Mouse (Mus musculus): Measurements from ENCODE around the gene Bst2.

Bst2 gene

GRCm38 (mm10) chr8:71507589-71508104 lies 29.6 kb downstream of the Bst2 start:
- TF ChIP-seq GATA4 (IDR thresholded peaks at IDR 0.05; ENCODE audit: insufficient replicate concordance, low read length), result peak; percentile 10; the same call in 1 of the 2 replicates

DNA sequence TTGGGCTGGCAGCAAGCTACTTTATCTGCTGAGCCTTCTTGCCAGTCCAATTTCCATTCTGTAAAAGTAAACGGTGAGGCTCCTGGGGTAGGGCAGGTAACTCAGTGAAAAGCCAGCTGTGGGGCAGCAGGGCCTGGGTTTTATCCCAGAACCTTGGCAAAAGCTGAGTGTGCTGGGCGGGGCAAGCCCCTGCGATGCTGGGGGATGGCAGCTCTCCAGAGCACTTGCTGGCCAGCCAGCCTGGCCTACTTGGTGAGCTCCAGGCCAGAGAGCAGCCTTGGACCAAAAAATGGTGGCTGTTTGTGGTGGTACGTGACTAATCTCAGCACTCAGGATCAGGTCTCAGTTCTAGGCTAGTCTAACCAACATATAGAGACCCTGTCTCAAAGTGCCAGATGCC lies 31.3 kb downstream of the Bst2 start:
- no peak for TF ChIP-seq GATA4 (IDR thresholded peaks at IDR 0.05; ENCODE audit: insufficient replicate concordance, low read length)

GRCm38 (mm10) chr8:71505326-71505725 lies 31.9 kb downstream of the Bst2 start:
- TF ChIP-seq GATA4 (IDR thresholded peaks at IDR 0.05; ENCODE audit: insufficient replicate concordance, low read length), result no peak

DNA sequence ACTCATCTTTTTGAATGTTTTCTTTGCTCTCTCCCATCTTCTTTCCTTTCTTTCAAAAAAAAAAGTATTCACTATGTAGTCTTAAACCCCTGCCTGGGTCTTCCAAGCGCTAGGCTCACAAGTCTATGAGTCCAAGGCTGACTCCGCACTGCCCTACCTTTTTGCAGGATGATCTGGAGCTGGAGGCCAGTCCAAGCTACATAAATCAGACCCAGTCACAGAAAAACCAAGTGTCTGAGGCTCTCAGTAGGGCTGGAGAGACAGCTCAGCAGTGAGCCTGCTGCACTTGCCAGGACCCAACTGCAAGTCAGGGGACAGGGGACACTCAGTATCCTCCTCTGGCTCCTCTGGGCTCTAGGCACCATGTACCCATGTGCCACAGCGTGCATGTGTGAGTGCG lies 32.9 kb downstream of the Bst2 start:
- no peak for TF ChIP-seq GATA4 (IDR thresholded peaks at IDR 0.05; ENCODE audit: insufficient replicate concordance, low read length)

GRCm38 (mm10) chr8:71498816-71499690 lies 38.2 kb downstream of the Bst2 start:
- TF ChIP-seq GATA4 (IDR thresholded peaks at IDR 0.05; ENCODE audit: insufficient replicate concordance, low read length), result no peak

- TF ChIP-seq GATA4 (IDR thresholded peaks at IDR 0.05; ENCODE audit: insufficient replicate concordance, low read length), result peak; percentile 58; the same call in 1 of the 2 replicates
Measured at GRCm38 (mm10) chr8:71497881-71498501, 39.3 kb downstream of the Bst2 start.

DNA sequence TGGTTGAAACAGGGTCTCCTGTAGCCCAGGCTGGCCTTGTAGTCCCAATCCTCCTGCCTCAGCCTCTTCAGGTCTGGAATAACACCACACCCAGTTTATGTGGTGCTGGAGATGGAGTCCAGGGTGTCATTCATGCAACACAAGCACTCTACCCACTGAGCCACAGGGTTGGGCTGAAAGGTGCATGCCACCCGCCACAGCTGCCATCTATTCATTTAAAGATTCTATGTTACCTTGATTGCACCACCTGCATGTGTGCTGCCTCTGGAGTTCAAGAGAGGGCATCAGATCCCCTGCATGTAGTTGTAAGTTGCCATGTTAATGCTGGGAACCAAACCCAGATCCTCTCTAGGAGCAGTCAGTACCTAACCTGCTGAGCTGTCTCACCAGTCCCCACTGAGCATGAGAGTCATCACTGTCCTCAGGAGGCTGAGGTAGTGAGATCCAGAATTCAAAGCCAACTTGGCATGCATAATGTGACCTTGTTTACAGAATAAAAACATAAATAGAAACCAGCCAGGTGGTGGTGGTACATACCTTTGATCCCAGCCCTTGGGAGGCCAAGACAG lies 40.1 kb downstream of the Bst2 start:
- TF ChIP-seq GATA4 (IDR thresholded peaks at IDR 0.05; ENCODE audit: insufficient replicate concordance, low read length), result no peak

DNA sequence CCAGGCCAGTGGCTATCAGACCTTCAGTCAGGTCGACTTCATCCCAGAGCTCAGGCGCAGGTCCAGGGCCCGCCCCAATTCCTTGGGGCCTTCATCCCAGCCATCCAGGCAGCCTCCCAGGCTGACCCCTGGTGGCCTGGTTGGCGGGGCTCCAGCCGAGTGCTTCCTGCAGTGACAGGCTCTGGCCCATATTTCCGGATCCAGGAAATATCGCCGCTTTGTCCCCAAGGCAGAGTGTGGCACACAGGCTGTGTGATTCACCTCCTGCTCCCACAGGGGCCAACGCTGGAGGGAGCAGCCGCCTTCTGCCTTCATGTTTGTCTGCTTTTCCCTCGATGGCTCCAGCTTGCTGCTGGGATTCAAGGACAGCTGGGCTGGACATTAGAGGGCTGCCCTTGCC lies 40.8 kb downstream of the Bst2 start:
- peak; percentile 74; the same call in 1 of the 2 replicates for TF ChIP-seq GATA4 (IDR thresholded peaks at IDR 0.05; ENCODE audit: insufficient replicate concordance, low read length)

DNA sequence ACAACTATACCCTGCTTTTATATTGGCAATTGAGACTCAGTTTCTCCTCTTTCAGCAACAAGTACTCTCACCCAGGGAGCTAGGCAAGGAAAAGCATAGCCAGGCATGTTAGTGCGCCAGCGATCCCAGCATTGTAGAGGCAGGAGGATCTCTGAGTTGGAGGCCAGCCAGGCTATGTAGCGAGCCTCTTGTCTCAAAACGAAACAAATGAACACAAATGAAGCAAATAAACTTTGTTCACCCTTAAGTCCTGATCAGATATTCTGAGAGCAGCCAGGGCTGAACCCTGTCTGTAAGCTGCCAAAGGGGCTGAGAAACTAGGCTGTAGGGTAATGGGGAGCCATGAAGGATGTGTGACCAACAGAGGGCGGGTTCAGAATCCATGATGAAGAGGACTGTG lies 41.4 kb downstream of the Bst2 start:
- no peak for TF ChIP-seq GATA4 (IDR thresholded peaks at IDR 0.05; ENCODE audit: insufficient replicate concordance, low read length)

GRCm38 (mm10) chr8:71495039-71495438 lies 42.2 kb downstream of the Bst2 start:
- TF ChIP-seq GATA4 (IDR thresholded peaks at IDR 0.05; ENCODE audit: insufficient replicate concordance, low read length), result no peak

- TF ChIP-seq GATA4 (IDR thresholded peaks at IDR 0.05; ENCODE audit: insufficient replicate concordance, low read length), result 0 out of 2 replicates have a peak, but pooled peaks have one; percentile 19
Measured at GRCm38 (mm10) chr8:71488454-71488853, 48.8 kb downstream of the Bst2 start.

- TF ChIP-seq GATA4 (IDR thresholded peaks at IDR 0.05; ENCODE audit: insufficient replicate concordance, low read length), result no peak
Measured at GRCm38 (mm10) chr8:71487691-71488445, 49.4 kb downstream of the Bst2 start, which contains the start of gene Gtpbp3. Gene Gtpbp3, plus strand, starts transcription at chr8:71488103.

DNA sequence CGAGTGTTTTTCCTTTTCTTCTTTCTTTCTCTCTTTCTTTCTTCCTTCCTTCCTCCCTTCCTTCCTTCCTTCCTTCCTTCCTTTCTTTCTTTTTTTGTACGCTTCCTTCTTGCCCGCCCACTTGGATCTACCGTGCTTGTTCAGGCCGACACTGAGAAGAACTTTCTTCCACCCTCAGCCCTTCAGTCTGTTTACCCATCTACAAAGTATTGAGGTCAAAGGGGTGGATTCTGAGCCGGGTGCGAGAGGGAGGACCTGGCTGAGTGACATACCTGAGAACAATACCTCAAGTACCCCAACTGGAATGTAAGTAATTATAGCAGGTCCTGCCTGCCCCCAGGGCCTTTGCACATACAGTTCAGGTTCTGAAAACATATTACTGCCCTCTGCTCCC lies 51.1 kb downstream of the Bst2 start:
- TF ChIP-seq GATA4 (IDR thresholded peaks at IDR 0.05; ENCODE audit: insufficient replicate concordance, low read length), result no peak

DNA sequence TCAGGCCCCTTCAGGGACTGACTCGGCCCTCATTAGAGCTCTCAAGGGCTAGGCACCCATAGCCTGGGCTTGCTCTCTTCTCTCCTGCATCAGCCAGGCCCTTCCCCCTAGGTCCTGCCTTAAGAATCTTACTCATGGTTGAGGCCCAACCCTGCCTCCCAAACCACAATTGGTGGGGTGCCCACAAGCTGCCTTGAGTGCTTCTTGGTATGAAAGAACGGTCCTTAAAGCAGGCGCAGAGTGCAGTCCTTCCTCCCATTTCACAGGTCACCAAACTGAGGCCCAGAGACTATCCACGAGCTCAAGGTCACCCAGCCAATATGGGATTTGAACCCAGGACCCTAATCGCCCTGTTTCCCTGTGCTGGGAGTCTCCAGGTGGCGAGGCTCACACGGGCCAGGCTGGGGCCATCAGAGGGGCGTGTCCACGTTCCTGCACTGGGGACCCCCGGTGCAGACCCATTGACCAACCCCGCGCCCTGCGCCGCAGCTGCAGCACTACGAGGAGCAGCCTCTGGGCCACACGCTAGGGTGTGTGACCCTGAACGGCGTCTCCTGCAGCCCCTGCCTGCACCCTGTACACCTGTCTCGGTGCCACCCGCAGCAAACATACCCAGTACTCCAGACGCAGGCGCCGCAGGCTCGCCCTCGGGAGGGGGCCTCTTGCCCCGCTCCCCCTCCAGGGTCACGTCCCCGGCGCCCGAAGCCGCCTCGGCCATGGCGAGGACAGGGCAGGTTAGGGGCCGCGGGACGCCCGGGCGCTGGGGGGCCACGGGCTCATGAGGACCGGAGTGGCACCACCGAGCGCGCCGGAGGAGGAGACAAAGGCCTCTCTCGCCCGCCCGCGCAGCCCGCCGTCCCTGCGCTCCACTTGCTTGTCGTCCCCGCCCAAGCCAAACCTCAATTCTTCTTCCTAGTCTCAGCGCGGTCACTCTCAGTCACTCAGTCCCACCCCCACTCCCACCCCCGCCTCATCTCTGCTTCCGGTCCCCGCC lies 51.8 kb downstream of the Bst2 start, which contains the start of gene Ano8:
Gene Ano8, minus strand, starts transcription at position 822 of the 994 bp plus-strand sequence.
- TF ChIP-seq GATA4 (IDR thresholded peaks at IDR 0.05; ENCODE audit: insufficient replicate concordance, low read length), result no peak
